Mouse (Mus musculus): ENCODE measurements at regions not wholly inside any gene's neighbourhood (a gene's known extent, or its start where the extent isn't known, plus 50 kb on each side); places are given as distances from the start of the nearest gene placed in this dataset.

GRCm38 (mm10) chr8:7894338-7894737 lies 766.7 kb downstream of the Efnb2 start:
- no peak for ATAC-seq
- TF ChIP-seq CTCF (IDR thresholded peaks at IDR 0.05) (no peak), EP300 (IDR thresholded peaks at IDR 0.05) (no peak)
- H3K9me3 ChIP-seq (ENCODE audit: low read length), result no peaks in the 10 kb centered on the region
- no peaks in the 10 kb centered on the region for H3K36me3 ChIP-seq (ENCODE audit: insufficient read depth, low read length)
- H3K27ac ChIP-seq (ENCODE audit: low read length), result no peak overlapping the region
- no peaks in the 10 kb centered on the region for H3K27me3 ChIP-seq (replicated peaks; ENCODE audit: insufficient read depth, low read length)
- H3K4me1 ChIP-seq (ENCODE audit: insufficient read depth, low read depth, low read length), result no peaks in the 10 kb centered on the region
- no peak overlapping the region for H3K4me3 ChIP-seq (ENCODE audit: low read depth, low read length)
- no peak overlapping the region for H3K9ac ChIP-seq (replicated peaks; ENCODE audit: low read depth)
- no peak overlapping the region for H3K4me2 ChIP-seq (replicated peaks; ENCODE audit: low read depth, low read length)
- 59% methylated on average over 3 of the region's 3 CpGs for WGBS
- DNase-seq (ENCODE audit: low spot score), result no peak

- no peaks in the 10 kb centered on the region for H3K27me3 ChIP-seq (replicated peaks; ENCODE audit: insufficient read depth, low read length)
- TF ChIP-seq CTCF (IDR thresholded peaks at IDR 0.05), result no peak
- TF ChIP-seq EP300 (IDR thresholded peaks at IDR 0.05), result no peak
- no peak for DNase-seq (ENCODE audit: low spot score)
- 85% methylated on average over 1 of the region's 1 CpGs for WGBS
- no peaks in the 10 kb centered on the region for H3K36me3 ChIP-seq (ENCODE audit: insufficient read depth, low read length)
- ATAC-seq, result no peak
- no peak overlapping the region for H3K9ac ChIP-seq (replicated peaks; ENCODE audit: low read depth)
- no peak overlapping the region for H3K4me2 ChIP-seq (replicated peaks; ENCODE audit: low read depth, low read length)
- H3K27ac ChIP-seq (ENCODE audit: low read length), result no peak overlapping the region
- H3K9me3 ChIP-seq (ENCODE audit: low read length), result no peaks in the 10 kb centered on the region
- no peak overlapping the region for H3K4me3 ChIP-seq (ENCODE audit: low read depth, low read length)
- no peaks in the 10 kb centered on the region for H3K4me1 ChIP-seq (ENCODE audit: insufficient read depth, low read depth, low read length)
Measured at GRCm38 (mm10) chr8:7853169-7853568, 807.9 kb downstream of the Efnb2 start.

- Histone ChIP-seq H3K4me1 (ENCODE audit: insufficient read depth, low read depth, low read length) (no peaks in the 10 kb centered on the region), H3K4me2 (replicated peaks; ENCODE audit: low read depth, low read length) (no peak overlapping the region), H3K9me3 (ENCODE audit: low read length) (no peaks in the 10 kb centered on the region), H3K36me3 (ENCODE audit: insufficient read depth, low read length) (no peaks in the 10 kb centered on the region), H3K9ac (replicated peaks; ENCODE audit: low read depth) (no peak overlapping the region), H3K27ac (ENCODE audit: low read length) (no peak overlapping the region), H3K27me3 (replicated peaks; ENCODE audit: insufficient read depth, low read length) (no peaks in the 10 kb centered on the region), H3K4me3 (ENCODE audit: low read depth, low read length) (no peak overlapping the region)
- no peak for TF ChIP-seq CTCF (IDR thresholded peaks at IDR 0.05)
- TF ChIP-seq EP300 (IDR thresholded peaks at IDR 0.05), result no peak
- ATAC-seq, result no peak
- DNase-seq (ENCODE audit: low spot score), result no peak
Measured at GRCm38 (mm10) chr8:7850573-7850972, 810.5 kb downstream of the Efnb2 start.

GRCm38 (mm10) chr8:7831948-7832347 lies 829.1 kb downstream of the Efnb2 start:
- H3K27ac ChIP-seq (ENCODE audit: low read length), result no peak overlapping the region
- H3K36me3 ChIP-seq (ENCODE audit: insufficient read depth, low read length), result no peaks in the 10 kb centered on the region
- no peaks in the 10 kb centered on the region for H3K27me3 ChIP-seq (replicated peaks; ENCODE audit: insufficient read depth, low read length)
- DNase-seq (ENCODE audit: low spot score) (no peak), ATAC-seq (no peak)
- no peaks in the 10 kb centered on the region for H3K4me1 ChIP-seq (ENCODE audit: insufficient read depth, low read depth, low read length)
- 71% methylated on average over 5 of the region's 5 CpGs for WGBS
- no peaks in the 10 kb centered on the region for H3K9me3 ChIP-seq (ENCODE audit: low read length)
- no peak overlapping the region for H3K9ac ChIP-seq (replicated peaks; ENCODE audit: low read depth)
- H3K4me3 ChIP-seq (ENCODE audit: low read depth, low read length), result no peak overlapping the region
- TF ChIP-seq EP300 (IDR thresholded peaks at IDR 0.05), result no peak
- TF ChIP-seq CTCF (IDR thresholded peaks at IDR 0.05), result no peak
- H3K4me2 ChIP-seq (replicated peaks; ENCODE audit: low read depth, low read length), result no peak overlapping the region

GRCm38 (mm10) chr8:7827811-7828210 lies 833.2 kb downstream of the Efnb2 start:
- WGBS, result 78% methylated on average over 1 of the region's 1 CpGs
- no peak for ATAC-seq
- Histone ChIP-seq H3K4me3 (ENCODE audit: low read depth, low read length) (no peak overlapping the region), H3K9me3 (ENCODE audit: low read length) (no peaks in the 10 kb centered on the region), H3K27ac (ENCODE audit: low read length) (no peak overlapping the region), H3K4me1 (ENCODE audit: insufficient read depth, low read depth, low read length) (no peaks in the 10 kb centered on the region), H3K4me2 (replicated peaks; ENCODE audit: low read depth, low read length) (no peak overlapping the region), H3K27me3 (replicated peaks; ENCODE audit: insufficient read depth, low read length) (no peaks in the 10 kb centered on the region), H3K36me3 (ENCODE audit: insufficient read depth, low read length) (no peaks in the 10 kb centered on the region), H3K9ac (replicated peaks; ENCODE audit: low read depth) (no peak overlapping the region)
- TF ChIP-seq EP300 (IDR thresholded peaks at IDR 0.05), result no peak
- no peak for TF ChIP-seq CTCF (IDR thresholded peaks at IDR 0.05)
- no peak for DNase-seq (ENCODE audit: low spot score)

GRCm38 (mm10) chr8:7808395-7808794 lies 852.6 kb downstream of the Efnb2 start:
- peak; percentile 70 for ATAC-seq
- WGBS, result 65% methylated on average over 1 of the region's 1 CpGs
- H3K4me2 ChIP-seq (replicated peaks; ENCODE audit: low read depth, low read length), result no peak overlapping the region
- no peak overlapping the region for H3K4me3 ChIP-seq (ENCODE audit: low read depth, low read length)
- DNase-seq (ENCODE audit: low spot score), result peak; percentile 42
- no peaks in the 10 kb centered on the region for H3K27me3 ChIP-seq (replicated peaks; ENCODE audit: insufficient read depth, low read length)
- H3K9ac ChIP-seq (replicated peaks; ENCODE audit: low read depth), result no peak overlapping the region
- H3K9me3 ChIP-seq (ENCODE audit: low read length), result no peaks in the 10 kb centered on the region
- H3K4me1 ChIP-seq (ENCODE audit: insufficient read depth, low read depth, low read length), result no peaks in the 10 kb centered on the region
- no peaks in the 10 kb centered on the region for H3K36me3 ChIP-seq (ENCODE audit: insufficient read depth, low read length)
- H3K27ac ChIP-seq (ENCODE audit: low read length), result no peak overlapping the region
- TF ChIP-seq EP300 (IDR thresholded peaks at IDR 0.05) (peak; percentile 54), CTCF (IDR thresholded peaks at IDR 0.05) (no peak)

GRCm38 (mm10) chr8:7799221-7799620 lies 861.8 kb downstream of the Efnb2 start:
- ATAC-seq (no peak), DNase-seq (ENCODE audit: low spot score) (no peak)
- Histone ChIP-seq H3K27ac (ENCODE audit: low read length) (no peak overlapping the region), H3K9ac (replicated peaks; ENCODE audit: low read depth) (no peak overlapping the region), H3K4me2 (replicated peaks; ENCODE audit: low read depth, low read length) (no peak overlapping the region), H3K9me3 (ENCODE audit: low read length) (no peaks in the 10 kb centered on the region), H3K27me3 (replicated peaks; ENCODE audit: insufficient read depth, low read length) (no peaks in the 10 kb centered on the region), H3K4me1 (ENCODE audit: insufficient read depth, low read depth, low read length) (no peaks in the 10 kb centered on the region), H3K36me3 (ENCODE audit: insufficient read depth, low read length) (no peaks in the 10 kb centered on the region), H3K4me3 (ENCODE audit: low read depth, low read length) (no peak overlapping the region)
- TF ChIP-seq EP300 (IDR thresholded peaks at IDR 0.05), result 0 out of 2 replicates have a peak, but pooled peaks have one; percentile 8
- TF ChIP-seq CTCF (IDR thresholded peaks at IDR 0.05), result no peak
- 69% methylated on average over 3 of the region's 3 CpGs for WGBS

Data from lung, postnatal 0 days (tissue).